ENCODE assay signal across 8 mouse cellular contexts in genomic region chr8:84902920-84903661, GRCm38 (mm10). TPM values are rescaled to one million over a fixed set of nuclear protein-coding genes. Genes with fewer than 3 reads are reported as not detected.
DNase-seq lines count a peak whose midpoint lies in the region; ATAC-seq and TF ChIP-seq lines count a peak whose summit lies in the region.

No protein-coding gene starts in this region.

- peaks cover 21% of the 10 kb centered on the region for H3K27me3 ChIP-seq in E14TG2a.4 (ENCODE audit: insufficient read depth, low read length)
- H3K27me3 ChIP-seq in forebrain, embryonic 12.5 days, result peaks cover 18% of the 10 kb centered on the region
- peaks cover 13% of the 10 kb centered on the region; the same call in 1 of the 2 replicates for H3K27me3 ChIP-seq in heart, postnatal 0 days (ENCODE audit: control insufficient read depth, insufficient read depth, low read length)
- no peaks in the 10 kb centered on the region for H3K27me3 ChIP-seq in liver, embryonic 15.5 days
- peaks cover 9% of the 10 kb centered on the region; the same call in 1 of the 2 replicates for H3K27me3 ChIP-seq in neural tube, embryonic 11.5 days (ENCODE audit: control insufficient read depth, insufficient read depth, low read length)
- H3K27me3 ChIP-seq in stomach, embryonic 16.5 days (ENCODE audit: control insufficient read depth, insufficient read depth, low read length), result no peaks in the 10 kb centered on the region

- ATAC-seq in forebrain, embryonic 12.5 days (ENCODE audit: low FRiP score), result peak; percentile 90
- ATAC-seq in heart, postnatal 0 days (ENCODE audit: insufficient read depth, low read depth), result peak; percentile 91
- peak; percentile 71 for ATAC-seq in liver, embryonic 15.5 days (ENCODE audit: insufficient read depth)
- peak; percentile 82 for ATAC-seq in neural tube, embryonic 11.5 days (ENCODE audit: insufficient read depth, low FRiP score, low TSS enrichment)
- ATAC-seq in stomach, embryonic 16.5 days (ENCODE audit: insufficient read depth, low FRiP score), result peak; percentile 90

- peak overlapping the region; percentile 93 for H3K4me3 ChIP-seq in E14TG2a.4 (replicated peaks; ENCODE audit: low read length)
- H3K4me3 ChIP-seq in forebrain, embryonic 12.5 days (replicated peaks), result peak overlapping the region; percentile 53
- H3K4me3 ChIP-seq in heart, postnatal 0 days (ENCODE audit: low read depth, low read length), result peak overlapping the region; percentile 58
- H3K4me3 ChIP-seq in liver, embryonic 15.5 days (replicated peaks), result peak overlapping the region; percentile 88
- H3K4me3 ChIP-seq in neural tube, embryonic 11.5 days (ENCODE audit: low read depth, low read length), result peak overlapping the region; percentile 44
- H3K4me3 ChIP-seq in stomach, embryonic 16.5 days (replicated peaks; ENCODE audit: low read length), result peak overlapping the region; percentile 67

- peaks cover 12% of the 10 kb centered on the region; the same call in 1 of the 2 replicates for H3K36me3 ChIP-seq in E14TG2a.4 (ENCODE audit: insufficient read depth, low read length)
- H3K36me3 ChIP-seq in forebrain, embryonic 12.5 days (replicated peaks), result no peaks in the 10 kb centered on the region
- no peaks in the 10 kb centered on the region for H3K36me3 ChIP-seq in heart, postnatal 0 days (replicated peaks; ENCODE audit: control insufficient read depth, insufficient read depth, low read length)
- H3K36me3 ChIP-seq in liver, embryonic 15.5 days (replicated peaks), result peaks cover 43% of the 10 kb centered on the region
- no peaks in the 10 kb centered on the region for H3K36me3 ChIP-seq in neural tube, embryonic 11.5 days (ENCODE audit: control insufficient read depth, insufficient read depth, low read length)
- no peaks in the 10 kb centered on the region for H3K36me3 ChIP-seq in stomach, embryonic 16.5 days (ENCODE audit: control insufficient read depth, insufficient read depth, low read length)

- H3K4me2 ChIP-seq in forebrain, embryonic 12.5 days, result peak overlapping the region; percentile 82
- H3K4me2 ChIP-seq in heart, postnatal 0 days (ENCODE audit: low read depth, low read length), result peak overlapping the region; percentile 91
- peak overlapping the region; percentile 92 for H3K4me2 ChIP-seq in liver, embryonic 15.5 days
- peak overlapping the region; percentile 71 for H3K4me2 ChIP-seq in neural tube, embryonic 11.5 days (ENCODE audit: low read depth)
- H3K4me2 ChIP-seq in stomach, embryonic 16.5 days (ENCODE audit: low read depth, low read length), result peak overlapping the region; percentile 100

- peak; percentile 22; the same call in 1 of the 2 replicates for TF ChIP-seq CTCF in E14TG2a.4 (conservative IDR thresholded peaks at IDR 0.05; ENCODE audit: low read length)
- peak; percentile 70 for TF ChIP-seq CTCF in heart, postnatal 0 days (IDR thresholded peaks at IDR 0.05; ENCODE audit: low read depth)

- under 1% methylated on average over 68 of the region's 68 CpGs for WGBS in forebrain, embryonic 12.5 days
- WGBS in heart, postnatal 0 days, result under 1% methylated on average over 68 of the region's 68 CpGs
- WGBS in liver, embryonic 15.5 days (ENCODE audit: insufficient replicate concordance), result under 1% methylated on average over 68 of the region's 68 CpGs
- under 1% methylated on average over 67 of the region's 68 CpGs for WGBS in neural tube, embryonic 11.5 days
- WGBS in stomach, embryonic 16.5 days, result under 1% methylated on average over 68 of the region's 68 CpGs

- H3K9me3 ChIP-seq in E14TG2a.4 (ENCODE audit: low read length), result no peaks in the 10 kb centered on the region
- H3K9me3 ChIP-seq in forebrain, embryonic 12.5 days, result no peaks in the 10 kb centered on the region
- no peaks in the 10 kb centered on the region for H3K9me3 ChIP-seq in heart, postnatal 0 days (replicated peaks; ENCODE audit: control insufficient read depth, low read length)
- H3K9me3 ChIP-seq in liver, embryonic 15.5 days (replicated peaks), result no peaks in the 10 kb centered on the region
- no peaks in the 10 kb centered on the region for H3K9me3 ChIP-seq in neural tube, embryonic 11.5 days (ENCODE audit: control insufficient read depth, low read length)
- no peaks in the 10 kb centered on the region for H3K9me3 ChIP-seq in stomach, embryonic 16.5 days (replicated peaks; ENCODE audit: control insufficient read depth, low read length)

- H3K9ac ChIP-seq in forebrain, embryonic 12.5 days, result peak overlapping the region; percentile 60
- H3K9ac ChIP-seq in heart, postnatal 0 days (replicated peaks; ENCODE audit: low read depth, low read length), result peak overlapping the region; percentile 57
- peak overlapping the region; percentile 97 for H3K9ac ChIP-seq in liver, embryonic 15.5 days
- peak overlapping the region; percentile 52 for H3K9ac ChIP-seq in neural tube, embryonic 11.5 days (ENCODE audit: low read length)
- peak overlapping the region; percentile 90 for H3K9ac ChIP-seq in stomach, embryonic 16.5 days (ENCODE audit: low read length)

- no peak for TF ChIP-seq EP300 in heart, postnatal 0 days (IDR thresholded peaks at IDR 0.05; ENCODE audit: low read depth)

- H3K4me1 ChIP-seq in E14TG2a.4 (replicated peaks; ENCODE audit: low read depth, low read length), result peaks cover 51% of the 10 kb centered on the region
- peaks cover 16% of the 10 kb centered on the region for H3K4me1 ChIP-seq in forebrain, embryonic 12.5 days
- no peaks in the 10 kb centered on the region for H3K4me1 ChIP-seq in heart, postnatal 0 days (ENCODE audit: control insufficient read depth, insufficient read depth)
- H3K4me1 ChIP-seq in liver, embryonic 15.5 days (replicated peaks), result peaks cover 76% of the 10 kb centered on the region
- H3K4me1 ChIP-seq in neural tube, embryonic 11.5 days (ENCODE audit: control insufficient read depth, insufficient read depth, low read length), result 0 out of 2 replicates have a peak, but pooled peaks cover 2% of the 10 kb centered on the region
- H3K4me1 ChIP-seq in stomach, embryonic 16.5 days (ENCODE audit: control insufficient read depth, insufficient read depth, low read length), result peaks cover 9% of the 10 kb centered on the region; the same call in 1 of the 2 replicates

- peak; percentile 81 for DNase-seq in c-Kit-positive CD71-positive TER-119-positive erythroid progenitor cells, embryonic 14.5 days (ENCODE audit: low spot score)
- peak; percentile 80 for DNase-seq in heart, postnatal 0 days (ENCODE audit: low spot score)
- peak; percentile 96 to 97 for DNase-seq in kidney, postnatal 4 days
- peak; percentile 93 for DNase-seq in neural tube, embryonic 11.5 days (ENCODE audit: low spot score)

- H3K27ac ChIP-seq in forebrain, embryonic 12.5 days, result 0 out of 2 replicates have a peak overlapping the region, but pooled peaks have one; percentile 33
- H3K27ac ChIP-seq in heart, postnatal 0 days (ENCODE audit: low read depth), result no peak overlapping the region
- peak overlapping the region; percentile 99 for H3K27ac ChIP-seq in liver, embryonic 15.5 days (replicated peaks)
- H3K27ac ChIP-seq in neural tube, embryonic 11.5 days (ENCODE audit: low read depth, low read length), result no peak overlapping the region
- H3K27ac ChIP-seq in stomach, embryonic 16.5 days (ENCODE audit: low read length), result peak overlapping the region; percentile 84

RNA-seq across cellular contexts. Expression of gene Klf1, which starts 1.4 kb away (rescaled TPM):
- polyA plus RNA-seq in forebrain, embryonic 12.5 days (2016; fragmentation: Nextera tagmentation; extraction: Ambion mirVana), result 2.4 and 3.5 TPM in 2 replicates
- not detected in 2 replicates for total RNA-seq in heart, postnatal 0 days (2014; rRNA removed; ENCODE audit: low replicate concordance)
- polyA plus RNA-seq in heart, postnatal 0 days (2015; fragmentation: Nextera tagmentation; extraction: Ambion mirVana), result 0.27 and 0.56 TPM in 2 replicates
- polyA plus RNA-seq in liver, embryonic 15.5 days (2015; fragmentation: Nextera tagmentation; extraction: Ambion mirVana), result 443 and 534 TPM in 2 replicates
- polyA plus RNA-seq in neural tube, embryonic 11.5 days (2014; fragmentation: Nextera tagmentation; extraction: Ambion mirVana), result 11.8 and 12.9 TPM in 2 replicates
- 15.7 and 18.4 TPM in 2 replicates for polyA plus RNA-seq in stomach, embryonic 16.5 days (2015; fragmentation: Nextera tagmentation; extraction: Ambion mirVana)

RNA-seq across cellular contexts. Expression of gene Dnase2a, which starts 5.3 kb away (rescaled TPM):
- polyA plus RNA-seq in forebrain, embryonic 12.5 days (2016; fragmentation: Nextera tagmentation; extraction: Ambion mirVana), result 8.7 and 9.8 TPM in 2 replicates
- 6.0 and 11.0 TPM in 2 replicates for total RNA-seq in heart, postnatal 0 days (2014; rRNA removed; ENCODE audit: low replicate concordance)
- 4.6 and 5.6 TPM in 2 replicates for polyA plus RNA-seq in heart, postnatal 0 days (2015; fragmentation: Nextera tagmentation; extraction: Ambion mirVana)
- 11.4 and 12.7 TPM in 2 replicates for polyA plus RNA-seq in liver, embryonic 15.5 days (2015; fragmentation: Nextera tagmentation; extraction: Ambion mirVana)
- 4.0 and 4.9 TPM in 2 replicates for polyA plus RNA-seq in neural tube, embryonic 11.5 days (2014; fragmentation: Nextera tagmentation; extraction: Ambion mirVana)
- 14.0 and 14.4 TPM in 2 replicates for polyA plus RNA-seq in stomach, embryonic 16.5 days (2015; fragmentation: Nextera tagmentation; extraction: Ambion mirVana)

RNA-seq across cellular contexts. Expression of gene Gcdh, which starts 9.4 kb away (rescaled TPM):
- 31.1 and 33.2 TPM in 2 replicates for polyA plus RNA-seq in forebrain, embryonic 12.5 days (2016; fragmentation: Nextera tagmentation; extraction: Ambion mirVana)
- 45.5 and 52.8 TPM in 2 replicates for total RNA-seq in heart, postnatal 0 days (2014; rRNA removed; ENCODE audit: low replicate concordance)
- 33.0 and 33.5 TPM in 2 replicates for polyA plus RNA-seq in heart, postnatal 0 days (2015; fragmentation: Nextera tagmentation; extraction: Ambion mirVana)
- polyA plus RNA-seq in liver, embryonic 15.5 days (2015; fragmentation: Nextera tagmentation; extraction: Ambion mirVana), result 55.1 and 67.9 TPM in 2 replicates
- 31.5 and 33.7 TPM in 2 replicates for polyA plus RNA-seq in neural tube, embryonic 11.5 days (2014; fragmentation: Nextera tagmentation; extraction: Ambion mirVana)
- polyA plus RNA-seq in stomach, embryonic 16.5 days (2015; fragmentation: Nextera tagmentation; extraction: Ambion mirVana), result 41.1 and 45.8 TPM in 2 replicates

RNA-seq across cellular contexts. Expression of gene Syce2, which starts 31.2 kb away (rescaled TPM):
- polyA plus RNA-seq in forebrain, embryonic 12.5 days (2016; fragmentation: Nextera tagmentation; extraction: Ambion mirVana), result 76.7 and 82.9 TPM in 2 replicates
- 0.15 and 1.7 TPM in 2 replicates for total RNA-seq in heart, postnatal 0 days (2014; rRNA removed; ENCODE audit: low replicate concordance)
- 9.7 and 11.8 TPM in 2 replicates for polyA plus RNA-seq in heart, postnatal 0 days (2015; fragmentation: Nextera tagmentation; extraction: Ambion mirVana)
- 50.1 and 55.0 TPM in 2 replicates for polyA plus RNA-seq in liver, embryonic 15.5 days (2015; fragmentation: Nextera tagmentation; extraction: Ambion mirVana)
- polyA plus RNA-seq in neural tube, embryonic 11.5 days (2014; fragmentation: Nextera tagmentation; extraction: Ambion mirVana), result 50.5 and 56.9 TPM in 2 replicates
- polyA plus RNA-seq in stomach, embryonic 16.5 days (2015; fragmentation: Nextera tagmentation; extraction: Ambion mirVana), result 44.9 and 49.0 TPM in 2 replicates

RNA-seq across cellular contexts. Expression of gene Mast1, which starts 34.1 kb away (rescaled TPM):
- 29.3 and 35.3 TPM in 2 replicates for polyA plus RNA-seq in forebrain, embryonic 12.5 days (2016; fragmentation: Nextera tagmentation; extraction: Ambion mirVana)
- 0.08 TPM in 1 of 2 replicates, not detected in the other for total RNA-seq in heart, postnatal 0 days (2014; rRNA removed; ENCODE audit: low replicate concordance)
- 0.05 TPM in 1 of 2 replicates, not detected in the other for polyA plus RNA-seq in heart, postnatal 0 days (2015; fragmentation: Nextera tagmentation; extraction: Ambion mirVana)
- polyA plus RNA-seq in liver, embryonic 15.5 days (2015; fragmentation: Nextera tagmentation; extraction: Ambion mirVana), result 0.06 and 0.23 TPM in 2 replicates
- polyA plus RNA-seq in neural tube, embryonic 11.5 days (2014; fragmentation: Nextera tagmentation; extraction: Ambion mirVana), result 13.8 and 14.6 TPM in 2 replicates
- polyA plus RNA-seq in stomach, embryonic 16.5 days (2015; fragmentation: Nextera tagmentation; extraction: Ambion mirVana), result 1.4 and 1.6 TPM in 2 replicates

Comparison
In these comparisons a context has a peak if more than half of its experiments do, and no peak if none do; other contexts are left out.
1. H3K27ac ChIP-seq: peak in forebrain, embryonic 12.5 days (single experiment), liver, embryonic 15.5 days (single experiment) and stomach, embryonic 16.5 days (single experiment); none in heart, postnatal 0 days (single experiment) and neural tube, embryonic 11.5 days (single experiment).
2. RNA of gene Klf1, which starts 1.4 kb away (polyA plus RNA-seq): 443 to 534 TPM in liver, embryonic 15.5 days; 15.7 to 18.4 TPM in stomach, embryonic 16.5 days, 11.8 to 12.9 TPM in neural tube, embryonic 11.5 days, 2.4 to 3.5 TPM in forebrain, embryonic 12.5 days and 0.27 to 0.56 TPM in heart, postnatal 0 days; every median in the first group is over 10 times any median in the second.
3. Peak in every context shown above with its lines, with median percentiles within 50 percentile points of each other: H3K4me3 ChIP-seq, DNase-seq, ATAC-seq, H3K4me2 ChIP-seq and H3K9ac ChIP-seq.